Mouse (Mus musculus) large intestine, adult 2 months (tissue): Measurements from ENCODE around the gene Miga1. TPM values are rescaled to one million over a fixed set of nuclear protein-coding genes. Genes with fewer than 3 reads are reported as not detected.

Experiments used
- DNase-seq: peaks from one replicate; pipeline ENCODE4 v3.0.0-alpha.2; 2012; ENCODE audit warnings: low read depth, low spot score
- WGBS: fragments of 180-500 bp; shearing (Covaris S2); methylation state at CpG from one replicate; pipeline ENCODE4 v1.1.7; 2018; 5-methylcytosine and 5-hydroxymethylcytosine counted together
- polyA plus RNA-seq: library from polyadenylated mRNA; depleted of rRNA; stranded (reverse); fragments of >200 nt; gene quantifications from 2 replicates; pipeline ENCODE4 v1.2.3, GENCODE M21; 2012

The Miga1 gene
- polyA plus RNA-seq, 1 experiment: 4.3 TPM

DNA sequence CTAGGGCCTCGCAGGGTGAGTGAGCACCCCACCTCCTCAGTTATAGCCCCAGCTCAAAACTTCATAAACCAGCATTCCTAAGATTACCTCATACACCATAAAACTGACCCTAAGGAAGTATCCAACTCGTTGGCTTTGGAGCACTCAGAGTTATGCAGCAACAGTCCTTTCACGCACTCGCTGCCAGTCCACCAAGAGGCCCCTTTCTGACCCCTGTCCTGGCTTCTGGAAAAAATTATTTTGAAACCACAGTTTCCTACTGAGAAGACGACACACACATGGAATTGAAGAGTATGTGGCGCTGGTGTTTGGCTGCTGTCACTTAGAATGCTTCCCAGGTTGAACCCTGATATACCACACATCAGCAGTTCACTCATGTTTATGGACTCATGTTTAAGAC lies 48.3 kb downstream of the Miga1 start:
- no peak for DNase-seq
- 66% methylated on average over 6 of the region's 6 CpGs for WGBS

DNA sequence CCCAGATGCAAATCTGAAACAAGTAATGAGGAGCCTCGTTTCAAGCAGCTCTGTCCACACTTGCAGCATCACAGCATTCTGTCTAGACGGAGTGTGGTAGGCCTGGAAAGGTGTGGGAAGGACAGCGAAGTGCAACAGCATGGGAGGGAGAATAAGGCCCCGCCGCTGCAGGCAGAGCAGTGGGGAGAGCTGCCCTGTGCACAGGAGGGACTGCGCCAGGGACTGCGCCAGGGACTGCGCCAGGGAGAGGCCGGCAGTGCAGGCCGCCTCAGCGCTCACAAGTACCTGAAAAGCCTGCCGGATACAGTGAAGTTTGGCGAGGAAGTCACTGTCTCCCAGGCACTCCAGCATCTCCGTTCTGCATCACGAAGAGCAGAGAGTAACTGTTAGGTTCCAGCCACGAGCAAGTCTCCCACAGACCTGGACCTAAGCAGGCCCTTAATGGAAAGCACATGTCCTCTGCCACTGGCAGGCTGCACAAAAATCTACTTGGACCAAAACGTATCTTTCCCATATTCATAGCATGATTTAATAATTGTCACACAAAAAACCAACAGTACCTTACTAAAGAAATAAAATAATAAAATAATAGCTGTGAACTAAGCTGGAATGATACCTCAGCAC lies 49.9 kb downstream of the Miga1 start:
- no peak for DNase-seq
- WGBS: 91% methylated on average over 17 of the region's 17 CpGs

DNA sequence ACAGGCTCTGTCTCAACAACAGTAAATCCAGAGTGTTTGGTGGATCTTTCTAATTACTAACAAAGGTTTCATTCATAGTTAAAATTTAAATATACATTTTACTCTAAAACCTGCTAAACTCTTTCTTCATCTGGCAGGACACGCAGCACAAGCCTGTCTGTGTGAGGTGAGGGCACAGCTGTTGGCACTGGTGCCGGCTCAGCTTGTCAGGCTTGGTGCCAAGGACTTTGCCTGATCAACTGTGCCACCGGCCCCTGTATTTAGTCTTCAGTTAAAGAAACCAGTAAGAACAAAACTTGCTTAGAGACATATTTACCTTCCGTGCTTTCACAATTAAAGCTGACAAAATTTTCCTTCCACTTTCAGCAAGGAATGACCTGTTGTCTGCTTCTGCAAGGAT lies 51.5 kb downstream of the Miga1 start:
- 68% methylated on average over 4 of the region's 4 CpGs for WGBS
- no peak for DNase-seq

DNA sequence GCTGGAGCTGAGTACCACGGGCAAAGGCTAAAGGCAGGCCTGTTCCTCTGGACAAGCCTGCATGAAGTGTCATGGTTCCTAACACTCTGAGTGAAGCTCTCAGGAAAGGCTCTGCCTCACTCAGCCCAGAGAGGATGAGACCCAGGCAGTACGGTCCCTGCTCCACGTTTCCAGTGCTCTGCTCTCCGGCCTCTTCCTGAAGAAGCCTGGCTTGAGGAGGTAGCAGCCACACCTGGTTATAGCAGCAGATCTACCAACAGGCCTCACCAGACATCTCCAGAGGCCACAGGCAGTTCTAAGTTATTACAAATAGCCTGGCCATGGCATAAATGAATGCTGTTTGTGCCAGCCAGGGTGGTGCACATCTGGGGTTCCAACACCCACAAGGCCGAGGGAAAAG lies 51.9 kb downstream of the Miga1 start:
- WGBS: 89% methylated on average over 5 of the region's 5 CpGs
- DNase-seq: no peak

- DNase-seq: no peak
- WGBS: 89% methylated on average over 9 of the region's 9 CpGs
Measured at GRCm38 (mm10) chr3:152287810-152288209, 52.4 kb downstream of the Miga1 start.

DNA sequence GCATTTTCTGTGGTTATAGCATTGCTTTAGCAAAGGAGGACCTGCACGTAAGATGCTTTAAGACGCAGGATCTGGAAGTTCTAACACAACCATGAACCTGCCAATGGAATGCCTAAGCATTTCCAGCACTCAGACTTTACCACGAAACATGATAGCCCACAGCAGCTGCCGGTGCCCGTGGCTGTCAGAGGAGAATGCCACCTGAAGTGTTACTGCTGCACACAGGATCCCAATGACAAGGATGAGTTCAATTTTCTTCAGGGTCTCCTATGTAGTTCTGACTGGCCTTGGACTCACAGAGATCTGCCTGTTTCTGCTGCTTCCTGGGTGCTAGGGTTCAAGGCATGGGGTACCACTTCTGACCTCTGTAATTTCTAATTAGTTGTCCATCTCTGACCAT lies 55.4 kb downstream of the Miga1 start:
- DNase-seq: no peak
- 92% methylated on average over 5 of the region's 5 CpGs for WGBS

- WGBS: 97% methylated on average over 1 of the region's 1 CpGs
- no peak for DNase-seq
Measured at GRCm38 (mm10) chr3:152284306-152284705, 55.9 kb downstream of the Miga1 start.

DNA sequence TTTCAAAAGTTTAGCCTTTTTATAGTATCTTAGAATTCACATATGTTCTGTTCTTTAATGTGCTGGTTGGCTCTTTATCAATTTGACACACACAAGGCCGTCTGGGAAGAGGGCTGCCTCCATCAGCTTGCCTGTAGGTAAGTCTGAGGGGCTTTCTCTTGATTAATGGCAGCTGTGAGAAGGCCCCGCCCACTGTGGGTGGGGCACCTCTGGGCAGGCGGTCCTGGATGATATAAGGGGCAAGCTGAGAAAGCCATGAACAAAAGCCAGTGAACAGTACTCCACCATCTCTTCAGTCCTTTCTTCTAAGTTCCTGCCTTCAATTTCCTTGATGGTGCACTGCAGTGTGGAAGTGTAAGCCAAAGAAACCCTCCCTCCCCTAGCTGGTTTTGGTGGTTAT lies 58.1 kb downstream of the Miga1 start:
- 62% methylated on average over 3 of the region's 3 CpGs for WGBS
- DNase-seq: no peak

- 72% methylated on average over 2 of the region's 2 CpGs for WGBS
- no peak for DNase-seq
Measured at GRCm38 (mm10) chr3:152278431-152278830, 61.8 kb downstream of the Miga1 start.

DNA sequence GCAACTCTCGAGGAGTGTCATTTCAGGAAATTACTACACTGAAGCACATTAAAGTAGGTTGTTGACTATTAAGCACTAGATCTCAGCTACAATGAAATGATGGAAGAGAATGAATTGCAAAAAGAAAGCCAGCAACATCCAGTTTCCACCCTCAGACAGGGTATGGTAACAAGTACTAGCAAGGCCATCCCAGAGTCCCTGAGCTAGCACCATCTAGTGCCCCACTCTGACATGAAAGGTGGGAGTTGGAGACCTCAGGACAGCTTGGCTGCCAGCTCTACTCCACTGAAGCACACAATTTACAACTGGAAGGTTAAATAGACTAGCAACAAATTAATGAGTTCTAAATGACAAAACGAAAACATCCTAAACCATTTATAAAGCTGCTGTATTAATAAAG lies 62.3 kb downstream of the Miga1 start:
- 91% methylated on average over 2 of the region's 2 CpGs for WGBS
- DNase-seq: no peak

GRCm38 (mm10) chr3:152276935-152277334 lies 63.3 kb downstream of the Miga1 start:
- DNase-seq: no peak
- 93% methylated on average over 3 of the region's 3 CpGs for WGBS

DNA sequence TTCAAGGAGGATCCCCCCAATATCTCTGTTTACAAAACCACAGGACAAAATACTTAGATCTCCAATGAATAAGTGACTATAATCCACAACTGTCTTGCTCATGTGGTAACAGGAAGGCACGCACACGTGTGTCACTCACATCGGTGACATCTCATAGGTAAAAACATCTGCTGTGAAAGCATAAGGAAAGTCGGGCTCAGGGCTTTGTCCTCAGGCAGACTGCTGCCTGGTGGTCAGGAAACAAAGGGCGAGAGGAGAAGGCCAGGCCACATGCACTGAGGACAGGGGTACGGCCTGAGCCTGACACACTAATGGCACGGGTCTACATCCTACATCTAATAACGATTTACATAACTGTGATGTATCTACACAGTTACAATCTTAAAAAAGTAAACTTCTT lies 65.2 kb downstream of the Miga1 start:
- 83% methylated on average over 8 of the region's 8 CpGs for WGBS
- no peak for DNase-seq

DNA sequence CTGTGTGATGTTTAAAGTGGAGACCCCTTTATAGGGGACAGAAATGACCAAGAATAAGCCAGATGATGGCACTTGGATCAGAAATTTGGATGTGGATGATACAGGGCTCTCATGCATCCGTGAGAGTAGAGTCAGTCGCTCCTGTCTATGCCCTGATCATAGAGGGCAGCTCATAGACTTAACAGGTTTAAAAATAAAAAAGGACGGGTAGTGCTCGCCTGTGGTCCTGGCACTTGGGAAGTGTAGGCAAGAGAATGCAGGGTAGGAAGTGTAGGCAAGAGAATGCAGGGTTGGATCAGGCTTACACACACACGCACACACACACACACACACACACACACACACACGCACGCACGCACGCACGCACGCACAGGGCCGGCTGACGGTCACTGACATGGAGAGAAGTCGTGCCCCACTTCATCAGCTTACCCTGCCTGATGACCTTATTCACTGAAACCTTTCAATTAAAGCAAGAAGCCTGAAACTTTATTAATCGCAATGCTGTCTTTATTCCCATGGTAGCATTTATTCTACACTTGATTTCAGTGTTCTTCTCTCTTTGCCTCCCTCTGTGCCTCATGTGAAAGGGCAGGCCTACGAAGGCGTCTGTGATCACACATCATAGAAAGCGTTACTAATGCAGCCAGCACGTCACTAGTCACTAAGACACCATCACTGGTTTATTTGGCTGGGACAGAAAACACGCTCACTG lies 67.1 kb downstream of the Miga1 start:
- WGBS: 92% methylated on average over 20 of the region's 20 CpGs
- DNase-seq: no peak

- no peak for DNase-seq
- WGBS: 83% methylated on average over 6 of the region's 6 CpGs
Measured at GRCm38 (mm10) chr3:152271876-152272275, 68.3 kb downstream of the Miga1 start.

GRCm38 (mm10) chr3:152271071-152271710 lies 69.0 kb downstream of the Miga1 start:
- WGBS: 85% methylated on average over 10 of the region's 10 CpGs

GRCm38 (mm10) chr3:152268099-152268498 lies 72.1 kb downstream of the Miga1 start:
- no peak for DNase-seq
- 91% methylated on average over 14 of the region's 14 CpGs for WGBS

More at GRCm38 (mm10) chr3:152271071-152271710, 69.0 kb downstream of the Miga1 start:
- DNase-seq: no peak

GRCm38 (mm10) chr3:152266036-152266421 lies 74.2 kb downstream of the Miga1 start, which contains the start of gene Nexn:
Gene Nexn (minus strand): TSS chr3:152266350.
- DNase-seq: no peak

GRCm38 (mm10) chr3:152265351-152266035 lies 74.7 kb downstream of the Miga1 start:
- WGBS: 3% methylated on average over 58 of the region's 63 CpGs
- no peak for DNase-seq

More at GRCm38 (mm10) chr3:152266036-152266421, 74.2 kb downstream of the Miga1 start, which contains the start of gene Nexn:
- WGBS: 7% methylated on average over 13 of the region's 13 CpGs

DNA sequence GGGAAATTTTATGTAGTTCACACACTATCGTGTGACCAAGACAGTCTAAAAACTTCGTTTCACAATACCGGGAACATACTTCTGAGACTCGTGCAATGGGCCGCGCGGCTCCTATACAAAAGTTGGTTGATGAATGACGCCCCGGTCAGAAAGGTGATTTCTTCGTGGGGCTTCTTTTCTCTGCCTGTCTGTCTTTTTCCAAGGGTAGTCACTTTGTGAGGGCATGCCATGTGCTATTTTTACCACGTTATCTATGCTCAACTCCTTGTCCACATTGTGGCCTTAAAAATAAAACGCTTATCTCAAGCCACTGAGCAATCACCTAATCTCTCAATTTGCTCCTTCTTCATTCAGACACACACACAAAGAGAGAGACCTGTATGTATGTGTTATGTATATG lies 75.4 kb downstream of the Miga1 start:
- no peak for DNase-seq
- 42% methylated on average over 12 of the region's 12 CpGs for WGBS

DNA sequence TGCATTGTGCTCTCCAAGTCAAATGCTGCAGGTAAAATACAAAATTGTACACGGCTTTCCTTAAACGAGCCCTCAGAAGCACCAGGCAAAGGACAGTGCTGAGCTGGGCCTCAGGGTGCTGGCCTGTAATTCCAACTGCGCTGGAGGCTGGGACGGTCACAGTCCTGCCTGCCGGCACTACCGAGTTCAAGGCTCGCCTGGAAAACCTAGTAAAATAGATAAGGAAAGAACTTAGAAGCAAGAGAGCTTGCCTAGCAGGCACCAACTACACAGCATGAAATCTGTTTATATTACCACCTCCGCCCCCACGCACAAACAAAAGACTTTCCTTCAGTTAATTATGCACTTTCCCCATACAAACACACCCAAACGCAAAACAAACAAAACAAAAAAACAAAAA lies 75.8 kb downstream of the Miga1 start:
- WGBS: 30% methylated on average over 10 of the region's 10 CpGs
- no peak for DNase-seq
